Mouse (Mus musculus) adrenal gland, postnatal 0 days (tissue): Measurements from ENCODE around the gene Insl5. TPM values are rescaled to one million over a fixed set of nuclear protein-coding genes. Genes with fewer than 3 reads are reported as not detected.

ENCODE experiments used
- polyA plus RNA-seq: library from polyadenylated mRNA; unstranded; fragments of >200 nt; fragmentation: Nextera tagmentation; extraction: Ambion mirVana; gene quantifications from 2 replicates; pipeline ENCODE4 v1.2.1, GENCODE M21; 2015

Insl5 gene
- polyA plus RNA-seq, result not detected in 2 replicates

DNA sequence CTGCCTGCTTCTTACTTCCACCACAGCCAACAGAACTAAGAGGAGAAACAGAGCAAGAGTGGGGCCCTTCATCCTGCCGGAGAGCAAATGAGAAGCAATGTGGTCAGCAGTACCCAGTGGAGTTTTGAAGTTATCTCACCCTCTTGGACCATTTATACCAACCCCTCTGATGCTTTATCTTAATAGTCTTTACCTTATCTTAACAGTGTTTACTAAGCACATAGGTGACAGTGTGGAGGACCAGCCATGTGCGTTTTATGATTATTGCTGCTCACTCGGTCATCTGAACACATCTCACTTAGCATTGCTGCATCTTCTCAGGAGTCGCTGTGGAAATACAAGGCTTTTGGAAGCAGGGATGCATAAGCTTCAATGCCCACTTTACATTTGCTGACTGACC, at the start of gene Insl5:
TSS of gene Insl5 (minus strand) at position 222 of the 400 bp plus-strand sequence.

DNA sequence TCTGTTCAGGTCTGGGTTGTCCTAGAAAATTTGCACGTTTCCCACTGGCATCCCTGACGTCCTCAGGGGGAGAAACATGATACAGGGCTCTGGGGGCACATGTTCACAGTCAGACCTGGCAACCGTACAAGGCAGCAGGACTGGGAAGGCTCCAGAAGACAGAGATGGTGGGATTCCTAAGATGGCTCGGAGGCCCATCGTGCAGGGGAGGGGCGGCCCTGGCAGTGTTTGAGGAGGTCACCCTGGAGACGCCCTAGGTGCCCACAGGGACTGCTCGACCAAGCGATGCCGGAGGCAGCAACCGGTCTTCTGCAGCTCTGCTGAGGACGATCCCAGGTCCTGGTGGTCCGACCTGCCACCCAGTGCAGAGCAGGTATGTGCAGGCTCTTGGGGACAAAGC, 48.2 kb downstream of the Insl5 start, which contains the start of gene Tctex1d1:
TSS of gene Tctex1d1 (plus strand) at position 167 of the 400 bp plus-strand sequence.

Other genes starting within 250 kb of the Insl5 start
- gene Tctex1d1, start 48.2 kb downstream of the Insl5 start, polyA plus RNA-seq, result 0.19 and 0.66 TPM in 2 replicates
- gene Mier1, start 87.5 kb upstream of the Insl5 start, polyA plus RNA-seq, result 38.3 and 49.6 TPM in 2 replicates
- 0.99 and 1.5 TPM in 2 replicates for gene Wdr78, start 87.7 kb upstream of the Insl5 start, polyA plus RNA-seq
- 5.3 and 5.5 TPM in 2 replicates for gene Slc35d1, start 188.3 kb upstream of the Insl5 start, polyA plus RNA-seq